Mouse (Mus musculus) large intestine, adult 2 months (tissue): ENCODE measurements at regions not wholly inside any gene's neighbourhood (a gene's known extent, or its start where the extent isn't known, plus 50 kb on each side); places are given as distances from the start of the nearest gene placed in this dataset.

ENCODE experiments used
- DNase-seq: peaks from one replicate; pipeline ENCODE4 v3.0.0-alpha.2; 2012; ENCODE audit warnings: low read depth, low spot score
- WGBS: fragments of 180-500 bp; shearing (Covaris S2); methylation state at CpG from one replicate; pipeline ENCODE4 v1.1.7; 2018; 5-methylcytosine and 5-hydroxymethylcytosine counted together

- DNase-seq = no peak
- WGBS = 63% methylated on average over 10 of the region's 10 CpGs
Measured at GRCm38 (mm10) chr2:50518371-50519128, 221.9 kb upstream of the Mmadhc start.

- DNase-seq = no peak
- 91% methylated on average over 4 of the region's 4 CpGs for WGBS
Measured at GRCm38 (mm10) chr2:50513276-50513675, 216.7 kb upstream of the Mmadhc start.

DNA sequence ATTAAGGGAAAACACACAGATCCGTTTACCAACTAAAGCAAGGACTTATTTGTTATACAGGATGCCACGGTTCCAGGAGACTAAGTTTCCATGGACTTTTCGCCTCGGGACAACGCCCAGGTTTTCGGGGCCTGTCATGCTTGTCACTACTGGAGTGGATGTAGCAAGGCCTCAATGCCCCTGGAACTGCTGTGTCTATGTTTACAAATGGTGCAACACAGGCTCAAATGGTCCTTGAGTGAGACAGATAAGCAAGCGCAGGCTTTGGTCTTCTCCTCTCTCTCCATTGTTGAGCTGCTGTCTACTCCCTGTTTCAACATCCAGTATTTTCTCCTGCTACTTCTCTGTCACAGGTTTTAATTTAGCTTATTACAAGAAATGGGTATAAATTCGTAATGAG lies 202.1 kb upstream of the Mmadhc start:
- 85% methylated on average over 8 of the region's 8 CpGs for WGBS

GRCm38 (mm10) chr2:50496057-50496433 lies 199.4 kb upstream of the Mmadhc start:
- no peak for DNase-seq
- 59% methylated on average over 3 of the region's 3 CpGs for WGBS

More for the DNA sequence above, 202.1 kb upstream of the Mmadhc start:
- no peak for DNase-seq

DNA sequence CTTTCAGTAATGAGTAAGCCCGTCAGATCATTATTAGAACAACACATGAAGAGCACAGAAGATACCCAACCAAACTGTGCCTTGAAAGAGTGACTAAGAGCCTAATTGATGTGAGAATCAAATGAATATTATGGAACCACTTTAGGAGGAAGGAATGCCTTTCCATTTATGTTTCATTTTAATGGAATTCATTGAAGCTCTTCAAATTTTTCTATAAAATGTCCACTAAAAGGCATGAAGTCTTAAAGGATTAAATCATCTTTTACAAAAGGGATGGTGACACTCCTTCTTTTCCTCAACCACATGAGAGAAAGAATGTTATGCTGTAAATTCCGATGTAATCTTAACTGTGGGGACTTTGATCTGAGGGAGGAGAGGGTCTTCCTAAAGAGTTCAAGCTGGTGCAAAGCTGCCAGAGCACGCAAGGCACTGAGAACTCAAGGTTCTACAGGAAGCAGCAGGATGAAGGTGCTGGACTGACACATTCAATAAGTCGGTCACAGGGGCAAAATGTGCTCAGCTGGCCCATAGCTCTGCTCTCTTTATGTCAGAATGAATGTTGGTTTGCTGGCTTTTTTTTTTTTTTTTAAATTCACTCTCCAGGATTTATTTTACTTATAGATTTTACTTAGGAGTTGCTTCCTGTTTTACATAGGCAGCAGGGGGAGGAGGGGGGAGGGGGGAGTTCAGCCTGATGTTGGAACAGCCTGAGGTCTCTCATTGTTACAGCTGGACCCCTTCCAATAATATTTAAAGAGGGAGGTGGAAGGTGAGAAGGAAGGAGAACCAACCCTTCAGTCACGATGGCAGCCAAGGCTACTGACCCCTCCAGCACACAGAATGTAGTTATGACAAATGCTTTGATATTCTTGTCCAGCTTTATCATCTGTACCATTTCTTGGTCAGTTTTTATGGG lies 198.8 kb upstream of the Mmadhc start:
- DNase-seq = no peak
- 43% methylated on average over 5 of the region's 5 CpGs for WGBS

DNA sequence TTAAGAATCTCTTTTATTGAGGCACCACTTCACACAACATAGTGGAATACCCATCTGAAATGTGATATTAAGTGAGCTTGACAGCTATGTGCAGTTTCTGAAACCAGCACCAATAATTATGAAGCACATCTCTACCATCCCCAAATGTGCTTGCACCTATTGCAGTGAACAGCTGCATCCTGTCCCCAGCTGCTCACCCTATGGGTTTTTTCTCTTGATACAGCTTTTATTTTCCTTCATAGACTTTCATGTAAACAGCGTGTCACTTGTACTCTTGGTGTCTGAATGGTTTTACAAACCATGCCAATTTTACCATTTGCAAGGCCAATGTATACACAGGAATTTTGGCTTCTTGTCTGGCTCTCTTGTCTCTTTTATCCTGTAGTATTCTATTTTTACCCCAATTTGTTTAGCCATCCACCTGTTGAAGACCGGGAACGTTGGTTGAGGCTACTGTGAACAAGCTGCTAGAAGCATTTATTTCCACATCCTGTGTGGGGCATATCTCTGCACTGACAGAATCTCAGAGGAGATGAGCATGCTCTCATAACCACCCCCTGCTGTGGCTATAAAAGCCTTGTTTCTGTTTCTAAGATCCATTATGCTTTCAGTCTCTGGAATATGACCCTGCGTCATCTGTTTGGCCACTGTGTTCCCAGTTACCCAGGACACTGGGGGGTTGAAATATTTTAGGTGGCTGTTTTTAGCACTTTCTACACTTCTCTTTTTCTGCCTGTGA lies 197.2 kb upstream of the Mmadhc start:
- no peak for DNase-seq

GRCm38 (mm10) chr2:50463799-50464198 lies 167.2 kb upstream of the Mmadhc start:
- WGBS = 79% methylated on average over 4 of the region's 4 CpGs
- DNase-seq = no peak

More for the DNA sequence above, 197.2 kb upstream of the Mmadhc start:
- WGBS = 59% methylated on average over 4 of the region's 4 CpGs

- 93% methylated on average over 1 of the region's 1 CpGs for WGBS
- DNase-seq = no peak
Measured at GRCm38 (mm10) chr2:50462378-50462777, 165.8 kb upstream of the Mmadhc start.

GRCm38 (mm10) chr2:50456654-50457053 lies 160.1 kb upstream of the Mmadhc start:
- DNase-seq = no peak
- 77% methylated on average over 1 of the region's 1 CpGs for WGBS

DNA sequence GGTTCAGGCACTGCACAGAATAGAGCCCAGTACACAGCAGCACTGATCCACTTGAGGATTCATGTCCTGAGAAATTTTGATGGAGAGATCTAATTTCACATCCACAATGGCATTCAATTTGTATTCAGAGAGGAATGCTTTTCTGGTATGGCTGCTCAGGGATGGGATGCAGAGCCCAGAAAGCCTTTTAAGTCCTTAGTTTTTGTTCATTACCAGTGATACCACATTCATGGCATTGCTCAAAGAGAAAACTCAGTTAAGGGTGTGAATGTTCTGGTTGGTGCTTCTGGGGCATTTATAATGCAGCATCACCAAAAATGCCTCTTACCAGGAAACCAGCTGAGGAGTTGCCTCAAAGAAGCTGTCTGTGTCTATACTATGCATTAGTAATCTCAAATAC lies 151.5 kb upstream of the Mmadhc start:
- no peak for DNase-seq

DNA sequence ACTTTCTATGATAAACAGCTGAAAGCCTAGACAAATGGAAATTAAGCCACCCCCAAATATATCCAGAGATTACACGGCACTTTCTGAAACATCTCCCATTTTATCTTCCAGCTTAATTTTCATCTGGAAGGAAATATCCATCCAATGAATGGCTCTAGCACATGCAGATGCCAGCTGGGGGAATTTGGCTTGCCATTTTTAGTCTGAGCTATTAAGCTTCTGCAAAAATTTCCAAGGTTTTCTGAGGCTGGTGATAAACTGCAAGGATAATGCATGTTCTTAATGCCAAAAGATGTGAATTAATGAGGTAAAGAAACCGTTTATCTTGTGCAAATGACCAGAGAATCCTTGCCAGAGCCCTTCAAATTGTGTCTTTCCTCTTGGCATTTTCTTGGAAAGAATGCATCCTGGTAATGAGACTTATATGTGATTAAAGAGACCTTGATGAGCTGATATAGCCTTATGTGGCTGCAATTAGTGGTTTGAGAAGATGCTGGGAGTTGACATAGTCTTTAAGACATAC lies 149.4 kb upstream of the Mmadhc start:
- 71% methylated on average over 2 of the region's 2 CpGs for WGBS

GRCm38 (mm10) chr2:50440333-50440732 lies 143.7 kb upstream of the Mmadhc start:
- no peak for DNase-seq

More for the DNA sequence above, 149.4 kb upstream of the Mmadhc start:
- DNase-seq = no peak

GRCm38 (mm10) chr2:50433166-50433565 lies 136.6 kb upstream of the Mmadhc start:
- WGBS = 70% methylated on average over 4 of the region's 4 CpGs
- no peak for DNase-seq

- no peak for DNase-seq
- WGBS = 90% methylated on average over 3 of the region's 3 CpGs
Measured at GRCm38 (mm10) chr2:50425151-50425550, 128.6 kb upstream of the Mmadhc start.

DNA sequence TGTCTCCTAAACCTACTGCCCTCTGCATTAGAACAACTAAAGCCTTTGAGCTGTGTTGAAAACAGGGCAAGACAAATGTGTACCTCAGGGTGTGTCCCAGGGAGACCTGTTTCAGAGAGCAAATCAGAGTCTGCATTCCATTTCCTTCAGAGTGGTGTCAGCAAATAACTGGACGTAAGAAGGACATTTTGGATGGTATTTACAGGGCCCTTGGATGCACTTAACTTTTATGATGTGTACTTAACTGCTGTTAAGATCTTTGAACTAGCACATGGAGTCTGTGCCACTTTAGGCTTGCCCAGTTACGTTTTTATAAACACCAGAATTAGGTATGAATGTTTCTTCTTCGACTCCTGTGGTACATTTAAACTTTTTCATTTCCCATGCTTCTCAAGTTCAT lies 123.0 kb upstream of the Mmadhc start:
- WGBS = 19% methylated on average over 3 of the region's 3 CpGs
- DNase-seq = peak; percentile 42

GRCm38 (mm10) chr2:50417643-50418042 lies 121.0 kb upstream of the Mmadhc start:
- no peak for DNase-seq
- WGBS = 75% methylated on average over 5 of the region's 5 CpGs

DNA sequence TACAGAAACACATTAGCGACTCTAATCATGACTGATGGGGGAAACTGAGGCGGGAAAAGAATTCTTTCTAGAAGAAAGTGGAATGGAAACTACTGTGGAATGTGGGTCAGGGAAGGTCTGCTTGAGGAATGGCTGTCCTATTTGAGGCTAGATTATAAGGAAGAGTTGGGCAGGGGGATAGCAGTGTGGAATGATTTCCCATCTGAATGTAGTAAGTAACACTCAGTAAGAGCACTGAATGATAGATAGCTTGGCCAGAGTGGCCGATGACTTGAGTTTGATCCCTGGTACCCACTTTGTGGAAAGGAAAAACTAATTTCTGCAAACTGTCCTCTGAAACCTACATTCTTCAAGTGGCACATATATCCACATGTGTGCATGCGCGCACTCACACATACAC lies 120.5 kb upstream of the Mmadhc start:
- WGBS = 97% methylated on average over 5 of the region's 5 CpGs
- DNase-seq = no peak

- no peak for DNase-seq
- 85% methylated on average over 2 of the region's 2 CpGs for WGBS
Measured at GRCm38 (mm10) chr2:50416056-50416455, 119.5 kb upstream of the Mmadhc start.

DNA sequence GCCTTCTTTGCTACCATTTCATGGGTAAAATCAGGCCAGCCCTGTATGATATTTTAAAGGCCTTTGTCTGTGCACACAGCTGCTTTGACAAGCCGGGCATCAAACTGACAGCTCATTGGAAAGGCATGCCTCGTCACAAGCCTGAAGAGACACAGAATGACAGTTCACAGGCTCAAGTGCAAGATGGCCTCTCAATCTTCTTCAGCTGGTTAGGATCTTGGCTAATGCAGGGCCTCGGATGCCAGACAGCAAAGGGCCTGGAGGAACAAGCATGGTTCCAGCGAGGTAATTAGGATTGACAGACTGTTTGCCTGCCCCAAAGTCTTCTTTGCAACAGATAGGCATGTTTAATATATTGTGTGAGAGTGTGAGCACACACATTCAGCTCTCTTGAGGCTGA lies 109.3 kb upstream of the Mmadhc start:
- no peak for DNase-seq
- WGBS = 80% methylated on average over 4 of the region's 4 CpGs

DNA sequence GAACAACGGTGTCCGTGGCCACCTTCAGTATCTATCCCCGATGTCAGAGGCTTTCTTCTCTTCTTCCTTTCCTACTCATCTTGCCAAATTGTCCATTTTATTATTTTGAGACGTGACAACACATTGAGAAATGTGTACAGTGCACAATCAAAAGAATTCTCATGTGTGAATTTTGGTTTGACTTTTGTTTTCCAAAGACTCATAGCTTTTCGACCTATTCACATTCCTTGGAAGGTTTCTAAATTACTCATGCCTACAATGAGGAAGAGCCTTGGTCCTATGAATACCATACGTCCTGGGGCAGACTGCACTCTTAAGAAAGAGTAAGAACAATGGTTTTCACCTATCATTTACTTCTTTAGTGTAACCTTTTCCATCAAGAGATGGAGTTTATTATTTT lies 106.5 kb upstream of the Mmadhc start:
- DNase-seq = no peak
- WGBS = 85% methylated on average over 6 of the region's 6 CpGs
